Mouse (Mus musculus) kidney, adult 10 weeks (tissue): ENCODE measurements around the gene Tsks. TPM values are rescaled to one million over a fixed set of nuclear protein-coding genes. Genes with fewer than 3 reads are reported as not detected.

ENCODE experiments used
- polyA plus RNA-seq: library from polyadenylated mRNA; stranded (reverse); fragments of 350-450 nt; fragmentation: Illumina TruSeq; extraction: RNeasy Lipid Tissue Mini Kit (QIAGEN cat#74804); gene quantifications from one replicate; pipeline ENCODE4 v1.2.3, GENCODE M21; 2014; ENCODE audit warnings: low read depth, low replicate concordance

Gene Tsks
- polyA plus RNA-seq: not detected

GRCm38 (mm10) chr7:44942904-44943303 lies at the start of gene Tsks:
Gene Tsks, plus strand, starts transcription at chr7:44943204.

GRCm38 (mm10) chr7:44895593-44896434 lies 47.2 kb upstream of the Tsks start, which contains the start of gene Fuz:
Gene Fuz, plus strand, starts transcription at chr7:44896079.

GRCm38 (mm10) chr7:44929204-44930151 lies 13.5 kb upstream of the Tsks start, which contains the start of gene Ap2a1:
Gene Ap2a1, minus strand, starts transcription at chr7:44929496.

GRCm38 (mm10) chr7:44974383-44975116 lies 31.5 kb downstream of the Tsks start, which contains the start of gene Cpt1c:
Gene Cpt1c, minus strand, starts transcription at chr7:44974851.

GRCm38 (mm10) chr7:44986192-44986878 lies 43.3 kb downstream of the Tsks start, which contains the start of gene Prmt1:
Gene Prmt1, minus strand, starts transcription at chr7:44986568.

GRCm38 (mm10) chr7:44997231-44997939 lies 54.4 kb downstream of the Tsks start, which contains the start of gene Irf3:
Gene Irf3, plus strand, starts transcription at chr7:44997648.

GRCm38 (mm10) chr7:44998501-44998955 lies 55.5 kb downstream of the Tsks start, which contains the start of gene Bcl2l12:
Gene Bcl2l12, minus strand, starts transcription at chr7:44998712.

Other genes with a start within 250 kb of the Tsks start
- not detected for gene Izumo2, start 234.5 kb upstream of the Tsks start, polyA plus RNA-seq
- gene Vrk3, start 194.8 kb upstream of the Tsks start, polyA plus RNA-seq: 11.6 TPM
- 0.16 TPM for gene Zfp473, start 192.2 kb upstream of the Tsks start, polyA plus RNA-seq
- gene Nup62, start 127.1 kb upstream of the Tsks start, polyA plus RNA-seq: 1.8 TPM
- gene Il4i1, start 126.8 kb upstream of the Tsks start, polyA plus RNA-seq: not detected
- gene Atf5, start 126.5 kb upstream of the Tsks start, polyA plus RNA-seq: 3.4 TPM
- gene Akt1s1, start 94.2 kb upstream of the Tsks start, polyA plus RNA-seq: 0.93 TPM
- 0.97 TPM for gene Tbc1d17, start 94.1 kb upstream of the Tsks start, polyA plus RNA-seq
- gene Pnkp, start 86.1 kb upstream of the Tsks start, polyA plus RNA-seq: not detected
- gene Ptov1, start 73.4 kb upstream of the Tsks start, polyA plus RNA-seq: not detected
- gene Med25, start 50.5 kb upstream of the Tsks start, polyA plus RNA-seq: 1.4 TPM
- 5.7 TPM for gene Fuz, start 47.1 kb upstream of the Tsks start, polyA plus RNA-seq
- gene Ap2a1, start 13.7 kb upstream of the Tsks start, polyA plus RNA-seq: 25.2 TPM
- not detected for gene Cpt1c, start 31.6 kb downstream of the Tsks start, polyA plus RNA-seq
- gene Prmt1, start 43.4 kb downstream of the Tsks start, polyA plus RNA-seq: 5.7 TPM
- gene Irf3, start 54.4 kb downstream of the Tsks start, polyA plus RNA-seq: 12.8 TPM
- gene Bcl2l12, start 55.5 kb downstream of the Tsks start, polyA plus RNA-seq: not detected
- gene Scaf1, start 73.2 kb downstream of the Tsks start, polyA plus RNA-seq: 2.1 TPM
- 2.3 TPM for gene Rras, start 74.8 kb downstream of the Tsks start, polyA plus RNA-seq
- 0.12 TPM for gene Prr12, start 109.7 kb downstream of the Tsks start, polyA plus RNA-seq
- gene Nosip, start 119.2 kb downstream of the Tsks start, polyA plus RNA-seq: 4.2 TPM
- gene Prrg2, start 119.5 kb downstream of the Tsks start, polyA plus RNA-seq: 1.7 TPM
- not detected for gene Rcn3, start 149.0 kb downstream of the Tsks start, polyA plus RNA-seq
- gene Fcgrt, start 160.6 kb downstream of the Tsks start, polyA plus RNA-seq: 17.1 TPM
- 257 TPM for gene Rps11, start 181.2 kb downstream of the Tsks start, polyA plus RNA-seq
- 320 TPM for gene Rpl13a, start 185.6 kb downstream of the Tsks start, polyA plus RNA-seq
- not detected for gene Gm45713, start 193.0 kb downstream of the Tsks start, polyA plus RNA-seq
- gene Flt3l, start 193.2 kb downstream of the Tsks start, polyA plus RNA-seq: 6.0 TPM
- not detected for gene Pih1d1, start 211.1 kb downstream of the Tsks start, polyA plus RNA-seq
- 2.0 TPM for gene Aldh16a1, start 211.4 kb downstream of the Tsks start, polyA plus RNA-seq
- gene Slc17a7, start 220.7 kb downstream of the Tsks start, polyA plus RNA-seq: not detected
- gene Gfy, start 236.4 kb downstream of the Tsks start, polyA plus RNA-seq: not detected
- gene Pth2, start 237.8 kb downstream of the Tsks start, polyA plus RNA-seq: not detected